Comparison of ENCODE assay signal across 8 mouse cellular contexts in genomic region chr5:24995576-24996100, GRCm38 (mm10).
A peak's percentile ranks its signal among the peaks of the same experiment; 100 is the strongest.
DNase-seq lines count a peak whose midpoint lies in the region; ATAC-seq lines count a peak whose summit lies in the region.

No protein-coding gene starts in this region.

- DNase-seq in cerebellum, postnatal 36 days = peak; percentile 47 to 66
- DNase-seq in heart, adult 11 months = peak; percentile 98
- peak; percentile 84 for DNase-seq in kidney, adult 11 months
- DNase-seq in lung, adult 18-20 months = peak; percentile 71 to 80
- DNase-seq in right cerebral cortex, postnatal 14 days = peak; percentile 36

- peaks cover 4% of the 10 kb centered on the region for H3K27me3 ChIP-seq in megakaryocyte, embryonic 14.5 days (replicated peaks)

- peaks cover 69% of the 10 kb centered on the region for H3K4me1 ChIP-seq in megakaryocyte, embryonic 14.5 days

- no peak for ATAC-seq in megakaryocyte, adult 5-6 weeks (ENCODE audit: poor library complexity, severe bottlenecking)
- ATAC-seq in CD4-positive, CD25-positive, alpha-beta regulatory T cell, adult 4 months = no peak

- H3K36me3 ChIP-seq in megakaryocyte, embryonic 14.5 days (replicated peaks; ENCODE audit: low read length) = peaks cover 2% of the 10 kb centered on the region

- peak overlapping the region; percentile 86 for H3K4me3 ChIP-seq in megakaryocyte, embryonic 14.5 days (replicated peaks)

- no peaks in the 10 kb centered on the region for H3K9me3 ChIP-seq in megakaryocyte, embryonic 14.5 days

Comparison
In these comparisons a context has a peak if more than half of its experiments do, and no peak if none do; other contexts are left out.
1. DNase-seq: peak in every context shown above with its lines; median percentile 98 in heart, adult 11 months; 84 in kidney, adult 11 months; 76 in lung, adult 18-20 months; 56 in cerebellum, postnatal 36 days; 36 in right cerebral cortex, postnatal 14 days.